10 mouse cellular contexts compared by ENCODE assay signal in genomic region chr11:4184251-4184952, GRCm38 (mm10). TPM values are rescaled to one million over a fixed set of nuclear protein-coding genes. Genes with fewer than 3 reads are reported as not detected.
A peak's percentile ranks its signal among the peaks of the same experiment; 100 is the strongest.
DNase-seq lines count a peak whose midpoint lies in the region; ATAC-seq and TF ChIP-seq lines count a peak whose summit lies in the region.
"Had no signal": no experiment of that assay in that cellular context is flagged by ENCODE, and none has a peak within 500 bp of the region (broad histone marks: within the 10 kb centered on the region; RNA-seq: fewer than 3 reads in every experiment).

No protein-coding gene starts in this region.

- no peak overlapping the region for H3K4me3 ChIP-seq in layer of hippocampus, adult 2 months
- H3K4me3 ChIP-seq: forebrain, embryonic 15.5 days; limb, embryonic 13.5 days had no signal

- H3K27ac ChIP-seq in layer of hippocampus, adult 2 months, result peak overlapping the region; percentile 78
- H3K27ac ChIP-seq: limb, embryonic 13.5 days had no signal

- TF ChIP-seq CTCF in layer of hippocampus, adult 2 months (conservative IDR thresholded peaks at IDR 0.05), result peak; percentile 36

- no peak for ATAC-seq in CD4-positive, CD25-positive, alpha-beta regulatory T cell, adult 4 months
- ATAC-seq in monocyte, adult 5-6 weeks (replicated peaks; ENCODE audit: insufficient number of reproducible peaks, low FRiP score, low TSS enrichment, poor library complexity, severe bottlenecking), result no peak
- ATAC-seq: forebrain, embryonic 15.5 days had no signal

- peak; percentile 63 for DNase-seq in CD4-positive, CD25-positive, alpha-beta regulatory T cell, adult 2 months (ENCODE audit: low read depth, low spot score)
- DNase-seq in layer of hippocampus, adult 2 months (ENCODE audit: low spot score in 2 of 2), result no peak
- no peak for DNase-seq in layer of hippocampus, postnatal 10 days (ENCODE audit: low spot score in 2 of 2)
- DNase-seq in CD4-positive helper T cell, adult 2 months (ENCODE audit: low read depth, low spot score), result peak; percentile 46
- peak; percentile 63 for DNase-seq in fibroblast of lung, adult 2 months (ENCODE audit: low read depth)
- DNase-seq in adrenal gland, adult 2 months, result no peak

RNA-seq across cellular contexts. Expression of gene Tbc1d10a, which starts 2.2 kb away (rescaled TPM):
- polyA plus RNA-seq in CD4-positive, CD25-positive, alpha-beta regulatory T cell, adult 4 months (2017; shearing (Covaris generic)), result 10 to 100 TPM; 23.0 to 30.6 TPM
- total RNA-seq in layer of hippocampus, adult 2 months (2021), result 10 to 100 TPM; 27.3 to 29.4 TPM
- 10 to 100 TPM; 28.4 to 31.1 TPM for total RNA-seq in layer of hippocampus, postnatal 10 days (2021)
- 10 to 100 TPM; 13.7 to 16.2 TPM for total RNA-seq in adrenal gland, adult 2 months (2021)
- 35.3 and 38.3 TPM in 2 replicates for polyA plus RNA-seq in adrenal gland, adult 2 months (2012; rRNA removed)
- 9.5 to 17.6 TPM (median 16.9 TPM) in 3 replicates for total RNA-seq in monocyte, adult 5-6 weeks (2017)

RNA-seq across cellular contexts. Expression of gene Sf3a1, which starts 24.3 kb away (rescaled TPM):
- polyA plus RNA-seq in CD4-positive, CD25-positive, alpha-beta regulatory T cell, adult 4 months (2017; shearing (Covaris generic)), result 10 to 100 TPM; 57.5 to 68.2 TPM
- total RNA-seq in layer of hippocampus, adult 2 months (2021), result 10 to 100 TPM; 72.3 to 74.1 TPM
- 10 to 100 TPM; 61.1 to 72.9 TPM for total RNA-seq in layer of hippocampus, postnatal 10 days (2021)
- total RNA-seq in adrenal gland, adult 2 months (2021), result 10 to 100 TPM; 47.0 to 52.5 TPM
- polyA plus RNA-seq in adrenal gland, adult 2 months (2012; rRNA removed), result 36.4 and 39.8 TPM in 2 replicates
- 14.2 to 26.6 TPM (median 15.3 TPM) in 3 replicates for total RNA-seq in monocyte, adult 5-6 weeks (2017)

RNA-seq across cellular contexts. Expression of gene Ccdc157, which starts 24.3 kb away (rescaled TPM):
- 1 to 10 TPM; 2.7 to 3.0 TPM for polyA plus RNA-seq in CD4-positive, CD25-positive, alpha-beta regulatory T cell, adult 4 months (2017; shearing (Covaris generic))
- total RNA-seq in layer of hippocampus, adult 2 months (2021), result 10 to 100 TPM; 12.2 to 12.8 TPM
- 10 to 100 TPM; 13.4 to 14.6 TPM for total RNA-seq in layer of hippocampus, postnatal 10 days (2021)
- total RNA-seq in adrenal gland, adult 2 months (2021), result 10 to 100 TPM; 10.3 to 13.1 TPM
- polyA plus RNA-seq in adrenal gland, adult 2 months (2012; rRNA removed), result 9.3 and 11.3 TPM in 2 replicates
- total RNA-seq in monocyte, adult 5-6 weeks (2017), result 1.3 to 9.2 TPM (median 1.4 TPM) in 3 replicates

RNA-seq across cellular contexts. Expression of gene Castor1, which starts 33.6 kb away (rescaled TPM):
- polyA plus RNA-seq in CD4-positive, CD25-positive, alpha-beta regulatory T cell, adult 4 months (2017; shearing (Covaris generic)), result 10 to 100 TPM; 32.3 to 51.9 TPM
- total RNA-seq in layer of hippocampus, adult 2 months (2021), result 1 to 10 TPM; 5.3 to 5.8 TPM
- 1 to 10 TPM; 4.0 to 5.5 TPM for total RNA-seq in layer of hippocampus, postnatal 10 days (2021)
- total RNA-seq in adrenal gland, adult 2 months (2021), result 1 to 10 TPM; 3.5 to 4.1 TPM
- 11.6 and 14.6 TPM in 2 replicates for polyA plus RNA-seq in adrenal gland, adult 2 months (2012; rRNA removed)
- total RNA-seq in monocyte, adult 5-6 weeks (2017), result 0.64 to 8.6 TPM (median 2.4 TPM) in 3 replicates

RNA-seq across cellular contexts. Expression of gene Rnf215, which starts 49.4 kb away (rescaled TPM):
- polyA plus RNA-seq in CD4-positive, CD25-positive, alpha-beta regulatory T cell, adult 4 months (2017; shearing (Covaris generic)), result 10 to 100 TPM in 1 of 2 experiments, 1 to 10 TPM in 1; 7.3 to 11.2 TPM
- total RNA-seq in layer of hippocampus, adult 2 months (2021), result 10 to 100 TPM; 33.8 to 35.6 TPM
- total RNA-seq in layer of hippocampus, postnatal 10 days (2021), result 10 to 100 TPM; 47.7 to 49.4 TPM
- 10 to 100 TPM; 21.7 to 25.0 TPM for total RNA-seq in adrenal gland, adult 2 months (2021)
- 34.6 and 40.2 TPM in 2 replicates for polyA plus RNA-seq in adrenal gland, adult 2 months (2012; rRNA removed)
- total RNA-seq in monocyte, adult 5-6 weeks (2017), result 24.5 to 32.4 TPM (median 30.3 TPM) in 3 replicates

Comparison
In these comparisons a context has a peak if more than half of its experiments do, and no peak if none do; other contexts are left out.
1. DNase-seq: peak in CD4-positive, CD25-positive, alpha-beta regulatory T cell, adult 2 months (single experiment), CD4-positive helper T cell, adult 2 months (single experiment) and fibroblast of lung, adult 2 months (single experiment); none in layer of hippocampus, adult 2 months (0 of 2), layer of hippocampus, postnatal 10 days (0 of 2) and adrenal gland, adult 2 months (single experiment).